Mouse (Mus musculus) heart, adult 10 weeks (tissue): Measurements from ENCODE around the gene Zfp184. TPM values are rescaled to one million over a fixed set of nuclear protein-coding genes. Genes with fewer than 3 reads are reported as not detected.

Experiments used
- polyA plus RNA-seq: library from polyadenylated mRNA; stranded (reverse); fragments of 350-450 nt; fragmentation: Illumina TruSeq; extraction: RNeasy Lipid Tissue Mini Kit (QIAGEN cat#74804); gene quantifications from one replicate; pipeline ENCODE4 v1.2.3, GENCODE M21; 2014; ENCODE audit warnings: low read depth, low replicate concordance

The Zfp184 gene
- polyA plus RNA-seq = 0.31 TPM

GRCm38 (mm10) chr13:21944926-21945740 is at the start of gene Zfp184:
Zfp184 (plus strand) TSS chr13:21945094.

DNA sequence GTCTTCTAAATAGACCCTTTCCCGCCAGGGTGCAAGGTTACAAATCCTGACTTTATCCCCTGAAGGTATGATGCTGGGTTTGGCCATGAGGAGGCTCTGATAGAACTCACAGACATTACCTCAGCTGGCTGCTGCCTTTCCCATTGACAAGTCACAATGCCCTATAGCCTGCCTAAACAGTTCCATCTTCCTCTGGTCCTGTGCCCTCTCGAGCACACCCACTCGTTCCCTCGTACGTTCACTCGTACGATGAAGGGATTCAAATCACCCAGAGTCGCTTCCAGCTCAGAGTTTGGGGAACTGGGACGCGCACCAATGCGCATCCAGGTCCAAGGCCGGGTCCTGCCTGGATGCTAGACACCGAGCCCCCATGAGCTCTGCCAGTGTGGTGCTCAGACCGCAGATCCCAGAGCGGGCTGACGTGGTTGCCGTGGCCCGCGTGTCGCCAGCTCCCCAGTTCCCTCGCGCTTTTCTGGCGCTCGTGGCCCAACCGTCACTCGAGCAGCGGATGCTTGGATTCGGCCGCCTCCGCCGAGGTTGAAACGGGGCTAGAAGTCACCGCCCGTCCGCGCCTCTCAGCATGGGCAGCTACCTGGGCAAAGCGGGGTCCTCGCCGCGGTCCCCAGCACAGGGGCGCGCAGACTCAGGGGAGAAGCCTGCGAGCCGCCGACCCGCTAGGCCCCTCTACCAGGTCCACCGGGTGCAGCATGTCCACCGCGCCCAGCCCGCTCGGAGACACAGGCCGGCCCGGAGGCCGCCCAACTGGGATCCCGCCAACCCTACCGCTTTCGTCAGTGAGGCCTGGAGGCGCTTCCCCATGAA is 36.3 kb downstream of the Zfp184 start, which contains the start of gene Pom121l2:
Gene Pom121l2, plus strand, starts transcription at position 214 of the 822 bp plus-strand sequence.

GRCm38 (mm10) chr13:22009642-22010041 is 64.7 kb downstream of the Zfp184 start, which contains the start of gene Prss16:
Prss16 (minus strand) TSS chr13:22009742.

Other genes starting within 250 kb of the Zfp184 start
- not detected for gene Olfr1359, start 247.0 kb upstream of the Zfp184 start, polyA plus RNA-seq
- not detected for gene Hist1h2bl, start 229.0 kb upstream of the Zfp184 start, polyA plus RNA-seq
- not detected for gene Hist1h2ai, start 228.7 kb upstream of the Zfp184 start, polyA plus RNA-seq
- gene Hist1h3h, start 227.4 kb upstream of the Zfp184 start, polyA plus RNA-seq = not detected
- gene Hist1h2bm, start 223.1 kb upstream of the Zfp184 start, polyA plus RNA-seq = not detected
- not detected for gene Hist1h4j, start 210.0 kb upstream of the Zfp184 start, polyA plus RNA-seq
- gene Hist1h4k, start 194.6 kb upstream of the Zfp184 start, polyA plus RNA-seq = not detected
- gene Hist1h2ak, start 191.3 kb upstream of the Zfp184 start, polyA plus RNA-seq = not detected
- gene Hist1h2bn, start 191.0 kb upstream of the Zfp184 start, polyA plus RNA-seq = not detected
- gene Hist1h1b, start 164.5 kb upstream of the Zfp184 start, polyA plus RNA-seq = not detected
- gene Hist1h3i, start 161.7 kb upstream of the Zfp184 start, polyA plus RNA-seq = 2.4 TPM
- not detected for gene Hist1h2an, start 157.9 kb upstream of the Zfp184 start, polyA plus RNA-seq
- gene Hist1h2bp, start 157.6 kb upstream of the Zfp184 start, polyA plus RNA-seq = not detected
- gene Hist1h2bq, start 134.9 kb upstream of the Zfp184 start, polyA plus RNA-seq = 0.92 TPM
- gene Hist1h2ao, start 134.6 kb upstream of the Zfp184 start, polyA plus RNA-seq = not detected
- not detected for gene Hist1h4m, start 133.3 kb upstream of the Zfp184 start, polyA plus RNA-seq
- gene Hist1h4n, start 112.9 kb upstream of the Zfp184 start, polyA plus RNA-seq = not detected
- gene Hist1h2ap, start 111.6 kb upstream of the Zfp184 start, polyA plus RNA-seq = not detected
- not detected for gene Hist1h2br, start 111.4 kb upstream of the Zfp184 start, polyA plus RNA-seq
- not detected for gene Pom121l2, start 36.1 kb downstream of the Zfp184 start, polyA plus RNA-seq
- not detected for gene Prss16, start 64.6 kb downstream of the Zfp184 start, polyA plus RNA-seq
- gene Hist1h2ah, start 90.5 kb downstream of the Zfp184 start, polyA plus RNA-seq = not detected
- not detected for gene Hist1h2bk, start 90.8 kb downstream of the Zfp184 start, polyA plus RNA-seq
- 6.0 TPM for gene Hist1h4i, start 96.3 kb downstream of the Zfp184 start, polyA plus RNA-seq
- gene Hist1h2ag, start 97.8 kb downstream of the Zfp184 start, polyA plus RNA-seq = not detected
- not detected for gene Hist1h2bj, start 98.1 kb downstream of the Zfp184 start, polyA plus RNA-seq
- gene Vmn1r188, start 139.3 kb downstream of the Zfp184 start, polyA plus RNA-seq = not detected
- not detected for gene Vmn1r189, start 160.7 kb downstream of the Zfp184 start, polyA plus RNA-seq
- not detected for gene Vmn1r191, start 238.9 kb downstream of the Zfp184 start, polyA plus RNA-seq
- not detected for gene Vmn1r192, start 246.0 kb downstream of the Zfp184 start, polyA plus RNA-seq